Mouse (Mus musculus): Measurements from ENCODE around the gene Tfcp2. TPM values are rescaled to one million over a fixed set of nuclear protein-coding genes. Genes with fewer than 3 reads are reported as not detected.
"Not testable (repeated sequence)": the region's sequence is repeated elsewhere in the genome, so short reads cannot be mapped to it uniquely, and the experiment has no call there.

The Tfcp2 gene
- total RNA-seq, 2 experiments from 2014 or later: 2.0 to 3.8 TPM

GRCm38 (mm10) chr15:100557705-100558433 lies 6.1 kb upstream of the Tfcp2 start:
- no peak for ATAC-seq (ENCODE audit: poor library complexity, severe bottlenecking)

DNA sequence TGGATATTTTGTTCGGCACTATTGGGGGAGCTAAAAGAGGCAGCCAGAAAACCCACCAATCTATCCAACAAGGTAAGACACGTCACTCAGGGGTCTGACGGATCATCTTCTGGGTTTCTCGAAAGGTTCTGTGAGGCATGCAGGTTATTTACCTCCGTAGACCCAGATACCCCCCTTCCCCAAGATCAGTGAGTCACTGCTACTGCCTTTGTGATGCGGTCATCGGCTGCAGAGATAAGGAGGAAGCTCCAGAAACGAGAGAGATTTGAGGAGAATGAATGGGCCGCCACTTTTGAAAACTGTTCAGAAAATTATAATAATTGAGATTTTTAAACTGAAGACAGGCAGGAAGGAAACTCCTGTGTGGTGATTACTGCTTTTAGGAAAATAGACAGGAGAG lies 4.6 kb upstream of the Tfcp2 start:
- ATAC-seq (ENCODE audit: poor library complexity, severe bottlenecking): no peak

GRCm38 (mm10) chr15:100555965-100556364 lies 4.2 kb upstream of the Tfcp2 start:
- no peak for ATAC-seq (ENCODE audit: poor library complexity, severe bottlenecking)

DNA sequence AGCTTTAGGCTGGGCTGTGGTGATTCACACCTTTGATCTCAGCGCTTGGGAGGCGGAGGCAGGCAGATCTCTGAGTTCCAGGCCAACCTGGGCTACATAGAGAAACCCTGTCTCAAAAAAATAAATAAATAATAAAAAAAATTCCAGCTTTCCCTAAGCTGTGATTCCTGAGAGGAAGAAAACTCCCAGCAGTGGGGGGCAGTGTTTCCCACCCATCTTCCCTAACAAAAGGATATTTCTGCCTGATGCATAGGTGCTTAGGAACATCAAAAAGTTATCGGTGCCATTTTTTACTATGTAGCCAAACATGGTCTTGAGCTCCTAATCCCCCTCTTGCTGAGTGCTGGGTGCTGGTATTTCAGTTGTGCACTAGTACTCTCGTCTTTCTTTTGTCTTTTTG lies 1.5 kb downstream of the Tfcp2 start:
- no peak for ATAC-seq (ENCODE audit: poor library complexity, severe bottlenecking)

GRCm38 (mm10) chr15:100543651-100544030 lies 8.2 kb downstream of the Tfcp2 start:
- not testable (repeated sequence) for ATAC-seq (ENCODE audit: poor library complexity, severe bottlenecking)

DNA sequence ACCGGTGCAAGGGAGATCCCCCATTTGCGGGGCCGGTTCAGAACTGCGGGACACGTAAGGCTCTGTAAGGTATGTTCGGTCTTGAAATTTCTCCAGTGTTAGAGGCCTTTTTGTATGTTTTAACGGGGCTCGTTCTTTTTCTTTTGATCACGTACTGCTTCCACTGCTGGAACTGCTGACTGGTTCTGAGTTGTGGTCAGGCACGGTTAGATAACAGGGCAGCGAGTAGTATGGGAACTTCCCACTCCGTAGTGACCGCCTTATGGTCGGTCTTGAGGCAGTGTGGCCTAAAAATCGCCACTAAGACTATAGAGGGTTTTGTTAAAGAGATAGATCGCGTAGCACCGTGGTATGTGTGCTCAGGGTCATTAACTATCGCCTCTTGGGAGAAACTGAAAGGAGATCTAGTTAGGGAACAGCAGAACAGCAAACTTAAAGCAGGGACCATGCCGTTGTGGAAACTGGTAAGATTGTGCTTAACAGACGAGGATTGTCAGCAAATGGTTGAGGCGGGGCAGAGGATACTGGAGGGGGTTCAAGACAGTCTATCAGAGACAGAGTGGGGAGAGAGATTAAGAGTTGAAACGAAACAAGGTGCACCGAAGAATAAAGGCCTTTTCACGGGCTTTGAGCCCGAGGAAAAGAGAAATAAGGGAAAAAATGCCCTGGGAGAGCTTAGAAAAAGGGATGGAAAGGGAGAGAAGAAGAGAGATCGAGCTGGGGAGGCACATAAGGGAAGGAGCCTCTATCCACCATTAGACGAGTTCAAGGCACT lies 8.7 kb downstream of the Tfcp2 start:
- not testable (repeated sequence) for ATAC-seq (ENCODE audit: poor library complexity, severe bottlenecking)

GRCm38 (mm10) chr15:100541426-100541825 lies 10.4 kb downstream of the Tfcp2 start:
- ATAC-seq (ENCODE audit: poor library complexity, severe bottlenecking): no peak

- not testable (repeated sequence) for ATAC-seq (ENCODE audit: poor library complexity, severe bottlenecking)
These were observed 10.8 kb downstream of the Tfcp2 start for GRCm38 (mm10) chr15:100541001-100541400.

DNA sequence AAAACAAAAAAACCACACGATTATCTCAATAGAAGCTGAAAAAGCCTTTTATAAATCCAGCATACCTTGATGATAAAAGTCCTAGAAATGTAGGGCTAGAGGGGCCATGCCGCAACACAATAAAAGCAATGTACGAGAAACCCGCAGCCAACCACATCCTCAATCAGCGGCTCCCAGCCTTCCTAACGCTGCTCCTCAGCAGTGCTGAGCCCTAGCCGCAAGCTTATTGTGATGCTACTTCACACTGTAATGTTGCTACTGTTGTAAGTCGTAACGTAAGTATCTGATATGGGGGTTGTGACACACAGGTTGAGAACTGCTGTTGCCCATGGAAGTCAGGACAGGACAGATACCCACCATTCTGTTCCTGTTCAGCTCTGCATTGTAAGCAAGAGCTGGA lies 12.4 kb downstream of the Tfcp2 start:
- ATAC-seq (ENCODE audit: poor library complexity, severe bottlenecking): no peak

- ATAC-seq (ENCODE audit: poor library complexity, severe bottlenecking): peak; percentile 56
These were observed 13.9 kb downstream of the Tfcp2 start for GRCm38 (mm10) chr15:100537913-100538312.

DNA sequence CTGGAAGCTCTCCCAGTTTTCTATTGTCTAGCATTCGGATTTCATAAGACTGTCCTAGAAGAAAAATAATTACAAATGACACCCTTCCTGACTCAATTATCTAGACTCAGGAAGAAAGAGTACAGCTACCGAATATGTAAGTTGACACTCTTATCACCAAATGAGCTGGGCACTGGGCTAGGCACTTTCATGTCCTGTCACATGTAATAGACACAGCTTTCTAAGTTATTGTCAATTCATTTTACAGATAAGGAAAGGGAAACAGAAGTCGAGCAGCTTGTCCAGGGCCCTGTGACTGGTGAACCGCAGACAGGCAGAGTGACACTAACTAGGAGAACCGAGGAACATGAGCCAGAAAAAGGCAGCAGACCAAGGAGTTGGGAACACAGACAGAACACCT lies 23.9 kb downstream of the Tfcp2 start:
- ATAC-seq (ENCODE audit: poor library complexity, severe bottlenecking): no peak

DNA sequence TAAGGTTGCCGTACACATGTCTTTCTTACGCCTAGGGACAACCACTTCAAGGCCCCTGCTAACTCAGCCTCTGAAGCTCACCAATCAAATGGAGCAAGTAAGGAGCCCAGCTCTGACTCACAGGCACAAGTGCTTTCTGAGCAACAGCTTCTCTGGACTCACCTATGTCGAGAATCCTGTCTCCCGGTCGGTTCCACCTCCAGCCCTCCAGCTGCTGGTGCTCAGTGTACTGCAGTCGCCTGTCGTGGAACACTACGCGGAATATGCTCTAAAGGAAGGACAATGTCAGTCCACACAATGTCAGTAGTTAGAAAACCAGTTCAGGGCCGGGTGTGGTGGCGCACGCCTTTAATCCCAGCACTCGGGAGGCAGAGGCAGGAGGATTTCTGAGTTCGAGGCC lies 26.4 kb downstream of the Tfcp2 start:
- no peak for ATAC-seq (ENCODE audit: poor library complexity, severe bottlenecking)

- no peak for ATAC-seq (ENCODE audit: poor library complexity, severe bottlenecking)
These were observed 31.5 kb downstream of the Tfcp2 start for GRCm38 (mm10) chr15:100520306-100520705.

- no peak for ATAC-seq (ENCODE audit: poor library complexity, severe bottlenecking)
These were observed 36.7 kb downstream of the Tfcp2 start for GRCm38 (mm10) chr15:100515121-100515520.

DNA sequence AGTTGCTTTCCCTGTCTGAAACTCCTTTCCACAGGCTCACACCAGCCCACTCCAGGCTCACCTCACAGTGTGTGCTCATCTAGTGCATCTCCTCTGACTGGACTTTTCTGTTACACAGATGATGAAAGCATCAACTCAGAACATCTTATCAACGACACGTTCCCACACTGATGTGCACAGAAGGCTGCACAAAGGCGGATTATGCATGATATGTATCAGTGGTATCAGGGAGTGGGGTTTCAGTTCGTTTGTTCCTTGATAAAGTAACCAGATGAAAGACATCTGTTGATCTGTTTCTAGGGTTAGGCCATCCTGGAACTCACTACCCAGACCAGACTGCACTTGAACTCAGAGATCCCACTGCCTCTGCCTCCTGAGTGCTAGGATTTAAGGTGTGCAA lies 38.4 kb downstream of the Tfcp2 start:
- ATAC-seq (ENCODE audit: poor library complexity, severe bottlenecking): no peak

DNA sequence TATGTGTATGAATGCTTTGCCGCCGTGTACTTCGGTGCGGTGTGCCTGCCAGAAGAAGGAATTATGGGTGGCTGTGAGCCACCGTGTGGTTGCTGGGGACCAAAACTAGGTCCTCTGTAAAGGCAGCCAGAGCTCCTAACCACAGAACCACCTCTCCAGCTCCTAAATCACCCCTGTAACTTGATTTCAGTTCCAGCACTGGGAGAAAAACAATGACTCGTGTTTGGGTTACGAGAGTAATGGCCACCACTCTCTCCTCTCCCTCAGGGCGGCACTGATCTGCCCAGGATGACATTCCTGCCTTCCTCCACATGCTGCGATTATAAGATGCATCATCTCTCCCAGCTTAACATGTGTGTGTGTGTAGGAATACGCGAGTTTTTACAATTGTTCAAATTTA lies 41.7 kb downstream of the Tfcp2 start:
- no peak for ATAC-seq (ENCODE audit: poor library complexity, severe bottlenecking)

GRCm38 (mm10) chr15:100508454-100509167 lies 43.2 kb downstream of the Tfcp2 start:
- no peak for ATAC-seq (ENCODE audit: poor library complexity, severe bottlenecking)

GRCm38 (mm10) chr15:100499506-100499905 lies 52.3 kb downstream of the Tfcp2 start:
- ATAC-seq (ENCODE audit: poor library complexity, severe bottlenecking): not testable (repeated sequence)

DNA sequence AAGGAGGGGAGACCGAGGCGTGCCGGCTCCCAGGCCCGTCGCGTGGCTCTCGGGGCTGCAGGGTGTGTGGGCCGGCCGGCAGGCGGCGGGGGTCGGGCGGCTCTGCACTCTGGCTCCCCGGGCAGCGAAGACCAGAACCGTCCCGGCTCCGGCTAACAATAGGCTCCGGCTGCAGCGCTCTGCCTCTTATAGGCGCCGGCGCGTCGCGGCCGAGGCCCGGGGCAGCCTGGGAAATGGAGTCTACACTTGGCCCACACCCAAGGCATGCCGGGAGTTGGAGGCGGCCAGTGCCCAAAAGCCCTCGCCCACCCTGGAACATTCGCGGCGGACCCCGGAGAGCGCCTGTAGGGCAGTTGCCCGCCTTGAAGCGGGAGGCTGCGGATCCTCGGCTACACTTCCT lies 56.7 kb downstream of the Tfcp2 start, which contains the start of gene Csrnp2:
Csrnp2 (minus strand) TSS at position 387 of the 400 bp plus-strand sequence.
- peak; percentile 99 for ATAC-seq (ENCODE audit: poor library complexity, severe bottlenecking)

- no peak for ATAC-seq (ENCODE audit: poor library complexity, severe bottlenecking)
These were observed 57.2 kb downstream of the Tfcp2 start for GRCm38 (mm10) chr15:100494647-100495046.

DNA sequence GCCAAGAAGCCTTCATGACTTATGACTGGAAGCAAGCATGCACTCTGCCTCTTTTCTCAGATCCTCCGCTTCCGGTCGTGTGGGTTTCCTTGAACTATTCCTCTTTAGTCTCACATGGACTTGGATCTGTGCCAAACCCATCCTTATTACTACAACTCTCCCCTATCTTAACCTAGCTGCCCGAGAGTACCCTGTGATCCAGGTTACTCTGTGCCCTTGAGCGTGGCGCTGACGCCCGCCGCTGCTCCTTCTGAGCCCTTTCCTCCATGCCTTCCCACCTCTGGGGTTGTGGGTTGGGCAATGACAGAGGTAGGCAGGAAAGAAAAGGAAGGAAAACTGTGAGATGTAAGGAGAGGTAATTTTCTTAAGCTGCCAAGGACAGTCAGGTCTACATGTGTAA lies 59.8 kb downstream of the Tfcp2 start:
- ATAC-seq (ENCODE audit: poor library complexity, severe bottlenecking): no peak

DNA sequence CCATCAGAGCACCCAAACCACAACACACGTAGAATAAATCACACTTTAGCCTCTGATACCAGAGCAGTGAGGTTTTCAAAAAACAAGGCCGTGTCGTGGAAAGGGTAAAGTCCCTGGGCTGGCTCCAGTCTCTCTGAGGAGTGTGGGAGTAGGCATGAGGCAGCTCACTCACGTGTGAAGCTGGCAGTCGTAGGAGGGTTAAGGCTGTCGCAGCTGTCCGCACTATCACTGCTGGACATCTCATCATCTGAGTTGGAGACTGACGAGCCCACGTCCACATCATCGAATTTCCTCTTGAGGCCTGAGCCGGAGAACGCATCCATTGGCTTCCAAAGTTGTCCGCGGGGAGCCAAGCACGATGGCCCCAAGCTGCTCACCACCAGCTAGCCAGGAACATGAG lies 62.5 kb downstream of the Tfcp2 start:
- ATAC-seq (ENCODE audit: poor library complexity, severe bottlenecking): no peak
